Mouse (Mus musculus) Muller cell, postnatal 12 days (primary cell): ENCODE measurements around the gene Pdcd2l.
"Not testable (repeated sequence)": the region's sequence is repeated elsewhere in the genome, so short reads cannot be mapped to it uniquely, and the experiment has no call there.

Experiments used
- DNase-seq: peaks from one replicate; pipeline ENCODE4 v3.0.0-alpha.2; 2015; ENCODE audit errors: inconsistent ontology term

Gene Pdcd2l

DNA sequence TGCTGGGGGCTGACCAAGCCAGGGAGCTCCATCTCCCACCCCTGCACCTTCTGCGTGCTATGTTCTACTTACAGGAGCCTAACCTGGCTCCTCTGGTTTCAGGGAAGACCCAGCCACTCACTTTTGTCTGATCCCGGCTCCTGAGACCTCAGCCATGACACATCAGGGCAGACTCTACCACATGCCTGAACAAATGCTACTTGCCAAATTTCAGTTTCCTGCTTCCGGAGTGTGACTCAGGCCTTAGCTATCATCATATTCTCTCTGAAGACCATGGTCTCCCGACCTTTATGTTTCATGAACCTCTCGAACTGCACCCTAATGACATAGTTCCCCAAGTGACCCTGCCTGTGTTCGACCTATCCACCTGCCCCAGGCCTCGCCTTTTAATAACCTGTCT lies 16.8 kb upstream of the Pdcd2l start:
- DNase-seq, result no peak

DNA sequence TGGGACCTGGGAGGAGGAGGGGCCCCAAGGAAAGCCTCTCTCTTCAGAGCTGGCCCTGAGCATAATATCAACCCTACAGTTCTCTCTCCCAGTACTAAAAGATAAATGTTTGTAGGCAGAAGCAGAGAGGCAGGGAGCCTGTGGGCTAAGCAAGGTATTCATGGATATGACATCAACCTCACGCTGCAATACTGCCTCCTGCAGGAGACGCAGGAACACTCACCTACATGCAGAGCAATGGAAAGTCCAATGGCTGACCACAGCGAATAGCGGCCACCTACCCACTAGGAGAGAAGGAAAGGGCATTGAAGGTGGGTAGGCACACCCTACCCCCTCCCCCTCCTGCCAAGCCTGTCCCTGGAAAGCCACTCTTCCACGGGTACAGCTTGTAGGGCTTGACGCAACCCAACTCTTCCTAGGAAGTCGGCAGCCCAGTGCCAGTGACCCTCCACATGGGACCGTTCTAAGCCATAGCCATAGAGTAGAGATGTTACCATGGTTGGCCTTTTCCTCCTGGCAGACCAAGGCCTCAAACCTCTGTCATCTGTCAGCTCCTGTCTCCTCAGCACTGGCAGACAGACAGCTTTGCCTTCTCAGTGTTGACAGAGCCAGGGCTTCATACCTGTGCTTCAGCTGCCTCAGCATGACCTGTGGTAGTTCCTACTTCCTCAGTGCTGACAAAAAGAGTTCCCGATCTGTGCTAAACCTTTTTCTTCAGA lies 11.7 kb upstream of the Pdcd2l start:
- no peak for DNase-seq

DNA sequence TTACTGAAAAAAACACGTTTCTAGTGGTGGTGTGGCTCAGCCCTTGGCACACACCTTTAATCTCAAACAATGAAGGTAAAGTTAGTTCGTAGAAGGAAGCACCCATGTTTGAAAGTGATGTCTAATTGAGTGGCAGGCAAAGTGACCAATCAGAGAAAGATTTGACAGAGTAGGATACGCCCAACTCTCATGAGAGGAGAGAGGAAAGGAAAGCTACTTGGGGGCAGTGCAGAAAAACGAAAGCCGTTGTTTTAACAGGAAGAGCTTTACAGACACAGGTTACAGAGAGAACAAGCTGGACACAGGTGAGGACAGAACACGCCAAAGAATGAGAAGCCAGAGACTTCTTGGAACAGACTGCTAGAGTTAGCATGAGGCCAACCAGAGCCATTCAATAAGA lies 9.9 kb upstream of the Pdcd2l start:
- no peak for DNase-seq

DNA sequence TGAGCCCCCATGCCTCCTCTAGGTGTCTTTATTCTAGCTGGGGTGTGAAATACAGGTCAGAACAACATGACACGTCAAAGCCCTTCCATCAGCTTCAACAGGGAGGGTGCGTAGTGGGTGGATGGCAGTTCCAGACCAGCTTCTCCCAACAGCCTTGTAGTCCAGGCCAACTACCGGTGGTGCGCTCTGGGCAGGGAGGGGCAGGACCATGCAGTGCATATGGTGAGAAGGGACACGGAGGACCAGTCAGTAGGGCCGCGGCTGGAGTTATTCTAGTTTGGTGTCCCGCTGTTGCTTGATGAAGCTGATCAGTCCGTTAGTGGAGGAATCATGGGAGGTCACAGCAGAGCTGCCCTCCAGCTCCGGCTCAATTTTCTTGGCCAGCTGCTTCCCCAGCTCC lies 5.7 kb upstream of the Pdcd2l start:
- DNase-seq, result not testable (repeated sequence)

DNA sequence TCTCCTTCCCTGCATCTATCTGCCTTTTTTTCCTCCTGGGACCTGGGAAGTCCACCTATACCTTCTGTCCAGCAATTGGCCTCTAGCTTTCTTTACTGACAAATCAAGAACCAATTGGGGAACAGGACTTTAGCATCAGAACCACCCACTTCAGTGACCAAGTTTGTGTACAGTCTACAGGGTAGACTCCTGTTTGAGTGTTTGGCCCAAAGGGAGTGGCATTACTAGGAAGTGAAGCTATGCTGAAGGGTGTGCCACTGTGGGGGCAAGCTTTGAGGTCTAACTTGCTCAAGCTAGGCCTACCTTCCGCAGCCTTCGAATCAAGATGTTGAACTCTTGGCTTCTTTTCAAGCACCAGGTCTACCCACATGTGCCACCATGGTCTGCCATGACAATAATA lies 4.4 kb upstream of the Pdcd2l start:
- DNase-seq, result no peak

DNA sequence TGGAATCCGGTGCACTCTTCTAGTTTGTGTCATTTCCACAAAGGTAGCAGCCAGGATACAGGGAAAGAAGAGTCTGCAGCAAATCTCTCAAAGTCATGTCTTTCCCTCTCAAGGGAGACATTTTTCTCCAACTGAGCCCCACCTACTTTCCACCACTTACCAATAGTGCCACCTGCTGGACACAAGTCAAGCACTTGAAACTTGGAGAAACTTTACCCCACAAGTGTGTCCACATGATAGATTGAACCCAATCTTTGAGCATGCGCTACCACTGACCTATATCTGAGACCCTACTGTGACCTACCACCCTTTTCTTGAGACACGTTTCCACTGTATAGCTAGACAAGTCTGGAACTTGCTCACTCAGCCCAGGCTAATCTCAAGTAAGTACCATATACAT lies 1.9 kb upstream of the Pdcd2l start:
- peak; percentile 6 for DNase-seq

DNA sequence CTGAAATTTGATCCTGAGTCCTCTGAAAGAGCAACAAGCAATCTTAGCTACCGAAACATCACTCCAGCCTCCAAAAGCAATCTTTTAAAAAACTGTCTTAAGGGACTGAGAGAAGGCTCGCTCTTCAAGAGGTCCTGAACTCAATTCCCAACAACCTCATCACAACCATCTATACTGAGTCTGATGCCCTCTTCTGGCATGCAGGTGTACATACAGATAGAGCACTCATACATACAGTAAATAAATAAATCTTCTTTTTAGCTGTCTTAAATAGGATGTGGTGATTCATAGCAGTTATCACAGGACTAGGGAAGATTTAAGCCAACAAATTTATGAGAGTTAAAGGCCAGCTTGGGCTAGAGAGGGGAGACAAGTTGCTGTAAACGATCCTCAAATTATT lies 829 bp downstream of the Pdcd2l start:
- DNase-seq, result no peak

DNA sequence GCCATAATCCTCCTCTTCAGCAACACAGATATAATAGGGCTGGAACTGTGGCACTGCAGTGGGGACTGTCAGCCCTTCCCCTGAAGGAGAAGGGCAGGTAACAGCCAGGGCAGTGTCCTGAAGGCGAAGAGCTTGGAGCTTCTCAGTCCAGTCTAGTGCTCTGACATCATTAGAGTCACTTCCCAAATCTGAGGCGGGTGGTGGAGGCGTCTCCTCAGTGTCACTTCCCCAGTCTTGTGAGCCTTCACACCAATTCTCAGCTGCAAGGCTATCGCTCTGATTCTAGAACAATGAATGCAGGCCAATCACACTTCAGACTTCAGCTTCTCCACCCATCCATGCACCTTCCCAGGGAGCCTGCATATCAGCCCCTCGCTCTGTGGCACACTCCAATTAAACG lies 3.6 kb downstream of the Pdcd2l start:
- no peak for DNase-seq

DNA sequence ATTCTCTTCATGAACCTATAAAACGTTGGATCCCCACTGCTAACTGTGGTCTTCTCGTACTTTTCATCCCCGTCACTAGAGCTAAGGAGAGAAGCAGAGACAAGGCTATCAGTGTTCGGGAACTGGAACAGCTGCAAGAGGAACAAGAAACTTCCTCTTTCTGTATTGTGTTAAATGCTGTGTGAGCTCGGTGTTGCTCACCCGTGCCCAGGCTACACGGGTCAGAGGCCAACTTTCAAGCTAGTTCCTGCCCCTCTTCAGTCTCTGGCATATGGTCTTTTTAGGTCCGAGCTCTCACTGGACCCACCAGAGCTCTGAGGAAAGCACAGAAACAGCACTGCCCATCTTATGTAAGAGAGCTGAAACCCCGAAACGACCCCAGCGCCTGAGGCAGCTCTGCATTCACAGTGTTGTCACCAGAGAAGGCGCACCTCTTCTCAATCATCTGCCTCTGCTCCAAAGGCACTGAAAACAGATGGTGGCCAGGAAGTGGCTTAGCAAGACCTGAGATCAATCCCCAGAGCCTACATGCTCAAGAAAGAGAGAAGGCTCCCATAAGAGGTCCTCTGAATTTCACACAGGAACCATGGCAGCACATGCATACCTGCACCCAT lies 7.0 kb downstream of the Pdcd2l start:
- no peak for DNase-seq

DNA sequence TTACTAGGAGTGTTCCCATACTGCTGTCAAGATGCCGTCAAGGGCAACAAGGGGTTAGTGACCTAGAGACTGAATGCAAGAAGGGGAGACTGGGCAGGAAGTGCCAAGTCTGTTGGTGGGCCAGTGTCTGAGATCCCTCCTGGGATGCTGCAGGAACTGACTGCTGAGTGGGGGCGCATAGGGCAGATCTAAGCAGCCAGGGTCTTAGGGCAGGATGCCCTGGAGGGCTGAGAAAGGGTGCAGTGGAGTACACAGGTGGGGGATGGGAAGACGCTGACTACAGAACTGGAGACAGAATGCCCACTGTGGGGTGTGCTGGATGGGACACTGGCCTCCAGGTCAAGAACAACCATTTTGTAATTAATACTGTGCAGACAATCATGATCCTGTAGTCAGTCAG lies 12.7 kb downstream of the Pdcd2l start:
- no peak for DNase-seq

DNA sequence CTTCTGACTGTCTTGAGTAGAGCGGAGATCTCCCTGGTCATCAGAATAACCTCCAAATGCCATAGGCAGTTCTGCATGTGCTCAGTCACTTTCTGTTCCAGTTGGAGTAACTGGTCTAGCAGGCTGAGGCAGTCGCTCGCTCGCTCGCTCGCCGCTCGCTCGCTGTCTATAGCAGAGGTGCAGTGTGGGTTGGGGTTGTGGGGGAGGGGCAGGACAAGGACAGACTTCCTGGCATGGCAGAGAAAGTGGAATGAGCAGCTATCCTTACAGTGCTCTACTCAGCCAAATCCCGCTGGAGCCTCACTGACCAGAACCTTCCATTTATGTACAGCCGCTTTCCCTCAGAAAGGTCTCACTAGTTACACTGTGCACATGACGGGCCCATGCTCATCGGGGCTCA lies 13.1 kb downstream of the Pdcd2l start:
- no peak for DNase-seq

DNA sequence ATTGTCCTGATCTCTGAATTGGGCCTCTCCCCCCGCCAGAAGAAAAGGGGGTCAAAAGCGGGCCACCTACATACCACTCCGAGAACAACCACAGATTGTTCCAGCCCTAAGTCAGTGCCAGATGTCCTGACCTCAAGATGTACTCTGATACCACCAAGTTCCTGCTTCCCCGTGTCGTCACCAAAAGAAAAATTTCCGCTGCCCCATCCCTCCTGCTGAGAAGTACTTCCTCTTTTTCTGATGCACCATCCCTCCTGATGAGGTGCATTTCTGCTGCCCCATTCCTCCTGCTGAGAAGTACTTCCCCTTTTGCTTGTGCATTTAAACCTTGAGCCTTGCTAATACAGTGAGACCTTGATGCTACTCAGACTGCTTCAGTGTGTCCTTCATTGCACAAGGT lies 20.2 kb downstream of the Pdcd2l start:
- DNase-seq, result not testable (repeated sequence)

DNA sequence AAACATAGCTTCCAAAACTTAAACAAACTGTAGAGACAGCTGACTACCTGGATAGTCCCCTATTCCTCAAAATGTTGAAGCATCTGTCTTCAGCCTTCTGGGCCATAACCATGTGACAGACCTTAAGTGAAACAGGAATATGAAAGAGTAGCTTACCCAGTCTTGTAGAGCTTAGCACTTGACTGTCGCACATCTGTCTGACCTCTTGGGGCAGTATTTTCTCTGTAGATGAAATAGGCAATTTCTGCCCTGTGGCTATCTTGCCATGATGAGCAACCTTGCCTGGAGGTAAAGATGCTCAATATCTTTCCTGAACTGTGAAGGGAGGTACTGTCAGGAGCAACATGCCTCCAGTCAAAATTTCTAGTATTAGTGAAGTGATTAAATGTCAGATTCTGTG lies 24.2 kb downstream of the Pdcd2l start:
- DNase-seq, result no peak

DNA sequence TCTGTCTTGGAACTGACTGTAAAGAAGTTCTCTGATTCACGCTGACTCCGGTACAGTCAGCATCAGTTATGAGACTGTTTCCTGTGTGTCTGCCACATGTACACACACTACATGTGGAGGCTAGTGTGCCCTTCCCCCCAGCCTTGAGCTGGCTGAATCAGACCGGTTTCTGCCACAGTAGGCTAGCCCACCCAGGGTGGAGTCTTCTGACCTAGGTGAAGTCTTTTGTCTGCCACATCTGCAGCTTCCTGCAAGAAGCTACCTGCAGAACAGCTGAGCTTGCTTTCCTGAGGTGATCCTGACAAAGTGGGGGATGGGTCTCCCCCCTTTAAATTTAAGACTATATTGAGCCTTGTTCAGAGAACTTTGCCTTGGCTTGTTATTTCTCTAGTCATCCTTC lies 27.0 kb downstream of the Pdcd2l start, which contains the start of gene Uba2:
Gene Uba2 (minus strand): TSS at position 146 of the 400 bp plus-strand sequence.
- no peak for DNase-seq

DNA sequence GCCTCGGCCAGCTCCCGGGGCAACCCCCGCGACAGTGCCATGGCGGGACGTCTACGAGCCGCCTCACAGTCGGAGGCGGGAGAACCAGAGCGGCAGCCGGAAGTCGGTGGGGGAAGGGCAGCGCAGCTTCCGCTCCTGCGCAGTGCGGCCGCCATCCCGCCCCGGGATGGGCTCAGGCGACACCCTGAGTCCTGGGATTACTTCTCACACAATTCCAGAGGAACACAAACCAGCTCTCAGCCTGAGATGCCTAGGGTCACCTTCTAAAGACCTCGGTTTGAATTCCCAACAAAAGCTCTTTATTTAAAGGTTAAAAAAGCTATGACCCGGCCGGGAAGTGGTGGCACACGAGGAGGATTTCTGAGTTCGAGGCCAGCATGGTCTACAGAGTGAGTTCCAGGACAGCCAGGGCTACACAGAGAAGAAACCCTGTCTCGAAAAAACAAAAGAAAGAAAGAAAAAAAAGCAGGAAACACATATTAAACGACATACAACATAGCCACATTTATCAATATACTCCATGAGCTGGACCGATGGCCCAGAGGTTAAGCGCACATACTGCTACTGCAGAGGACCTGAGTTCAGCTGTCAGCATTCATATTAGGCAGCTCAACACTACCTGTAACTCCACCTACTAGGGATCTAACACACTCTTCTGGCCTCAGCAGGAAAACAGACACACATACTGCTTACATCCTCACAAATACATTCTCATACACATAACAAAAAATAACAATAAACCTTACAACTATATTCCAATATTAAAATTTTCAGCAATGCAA lies 27.8 kb downstream of the Pdcd2l start:
- peak; percentile 92 for DNase-seq

DNA sequence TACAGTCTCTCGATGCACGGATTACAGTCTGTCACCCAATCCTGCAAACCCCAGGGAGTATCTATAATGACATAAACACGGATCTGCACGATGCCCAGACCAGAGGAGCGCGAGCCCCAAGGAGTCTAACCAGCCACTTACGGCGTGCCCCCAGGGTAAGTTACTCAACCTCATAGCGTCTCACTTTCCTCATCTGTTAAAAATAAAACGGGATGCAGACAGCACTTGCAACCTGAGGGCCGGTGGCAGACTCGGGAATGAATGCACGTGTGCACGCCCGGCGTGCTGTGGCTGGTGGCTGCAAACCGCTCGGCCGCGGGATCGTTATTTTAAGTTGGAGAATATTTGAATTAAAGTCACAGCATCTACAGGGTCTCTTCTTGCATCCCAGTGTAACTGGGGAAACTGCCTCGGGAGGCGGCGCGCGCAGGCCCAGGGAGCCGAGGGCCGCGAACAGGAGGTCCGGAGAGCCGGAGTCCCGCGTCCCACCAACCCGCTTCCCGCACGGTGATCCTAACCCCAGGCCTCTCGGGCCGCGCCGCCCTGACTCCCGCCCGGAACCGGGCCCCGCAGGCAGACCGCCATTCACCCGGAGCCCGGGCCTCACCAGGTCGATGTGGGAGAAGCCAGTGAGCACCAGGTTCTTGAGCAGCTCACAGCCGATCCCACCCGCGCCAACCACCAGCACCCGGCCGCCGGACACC lies 28.5 kb downstream of the Pdcd2l start:
- DNase-seq, result peak; percentile 46

DNA sequence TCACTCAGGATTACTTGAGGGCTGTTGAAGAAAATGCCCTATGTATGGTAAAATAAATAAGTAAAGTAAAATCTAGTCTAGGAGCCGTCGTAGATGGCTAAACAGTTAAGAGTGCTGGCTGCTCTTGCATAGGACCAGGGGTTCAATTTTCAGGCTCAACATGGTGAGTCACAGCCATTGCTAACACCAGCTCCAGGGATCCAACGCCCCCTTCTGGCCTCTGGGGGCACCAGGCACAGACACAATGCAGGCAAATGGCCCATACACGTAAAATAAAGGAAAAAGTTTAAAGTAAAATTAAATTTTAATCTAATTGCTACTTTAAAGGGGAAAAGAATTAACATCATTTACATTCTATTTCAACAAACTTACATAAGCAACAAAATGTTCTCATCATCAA lies 29.6 kb downstream of the Pdcd2l start:
- peak; percentile 54 for DNase-seq

DNA sequence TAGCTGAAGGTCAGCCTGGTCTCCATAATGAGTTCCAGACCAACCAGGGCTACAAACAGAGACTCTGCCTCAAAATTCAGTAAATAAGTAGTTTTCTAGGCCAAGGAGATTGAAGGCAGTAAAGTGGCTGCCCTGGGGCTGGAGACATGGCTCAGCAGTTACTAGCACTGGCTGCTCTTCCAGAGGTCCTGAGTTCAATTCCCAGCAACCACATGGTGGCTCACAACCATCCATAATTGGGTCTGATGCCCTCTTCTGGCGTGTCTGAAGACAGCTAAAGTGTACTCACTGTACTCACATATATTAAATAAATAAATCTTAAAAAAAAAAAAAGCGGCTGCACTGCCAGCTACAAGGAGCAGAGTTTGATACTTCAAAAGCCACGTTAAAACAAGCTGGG lies 30.5 kb downstream of the Pdcd2l start:
- DNase-seq, result no peak

DNA sequence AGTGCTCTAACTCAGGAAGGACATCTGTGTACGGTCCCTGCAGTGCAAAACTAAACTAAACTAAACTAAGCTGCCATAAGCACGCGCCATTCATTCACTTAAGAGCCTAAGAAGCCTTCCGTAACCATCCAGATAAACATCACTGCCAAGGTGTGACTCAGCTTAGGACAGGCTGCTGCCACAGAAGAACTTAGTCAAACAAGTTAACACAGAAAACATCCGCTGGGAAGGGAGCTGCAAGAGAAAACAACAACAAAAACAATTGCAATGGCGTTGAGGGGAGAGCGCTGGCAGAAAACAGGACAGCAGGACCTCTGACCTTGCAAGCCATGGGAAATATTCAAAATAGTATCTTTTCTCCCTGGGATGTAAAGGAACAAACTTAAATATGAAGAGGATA lies 31.8 kb downstream of the Pdcd2l start:
- no peak for DNase-seq

DNA sequence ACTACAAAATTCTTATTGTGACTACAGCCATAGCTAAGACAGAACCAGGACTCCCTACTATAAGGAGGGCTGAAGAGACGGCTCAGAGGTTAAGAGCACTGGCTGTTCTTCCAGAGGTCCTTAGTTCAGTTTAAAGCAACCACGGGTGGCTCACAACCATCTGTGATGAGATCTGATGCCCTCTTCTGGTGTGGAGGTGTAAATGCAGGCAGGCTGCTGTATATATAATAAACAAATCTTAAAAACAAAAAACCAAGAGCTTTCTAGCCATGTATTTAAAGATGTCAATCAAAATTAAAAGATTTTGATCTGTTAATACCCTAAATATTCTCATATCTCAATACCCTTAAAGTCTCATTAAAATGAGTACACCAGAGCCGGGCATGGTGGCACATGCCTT lies 37.3 kb downstream of the Pdcd2l start:
- no peak for DNase-seq

DNA sequence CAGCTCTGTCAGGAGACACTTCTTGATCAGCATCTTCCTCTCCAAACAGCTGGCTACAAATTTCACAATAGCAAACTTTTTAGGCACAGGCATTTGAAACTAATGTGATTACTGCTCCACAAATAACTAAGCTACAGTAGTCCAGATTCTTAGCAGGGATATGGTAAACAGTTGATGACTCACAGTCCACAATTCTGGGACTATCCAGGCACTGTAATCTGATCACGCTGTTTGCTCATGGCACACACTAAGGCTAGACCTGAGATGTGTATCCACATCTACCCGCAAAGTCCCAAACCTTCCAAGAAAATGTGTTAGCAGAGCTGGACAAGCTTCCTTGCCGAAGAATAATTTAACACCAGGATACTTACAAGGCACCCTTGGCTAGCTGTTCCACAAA lies 38.5 kb downstream of the Pdcd2l start:
- peak; percentile 25 for DNase-seq

DNA sequence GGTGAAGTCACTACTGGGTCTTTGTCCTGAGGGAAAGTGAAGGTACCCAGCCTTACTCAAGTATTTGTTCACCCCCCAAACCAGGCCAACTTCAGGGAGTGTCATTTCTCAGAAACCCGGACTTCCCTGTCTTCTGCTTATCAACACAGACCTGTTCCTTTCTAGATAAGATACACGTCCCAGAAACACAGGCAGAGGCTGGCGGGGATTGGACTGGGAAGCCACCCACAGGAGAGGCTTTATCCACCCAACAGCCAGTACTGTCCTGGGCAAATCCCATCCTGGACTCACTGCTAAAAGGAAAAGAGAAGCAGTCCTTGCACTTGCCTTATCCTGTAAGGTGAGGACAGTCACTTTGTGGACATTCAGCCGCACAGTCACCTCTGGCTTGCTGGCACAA lies 49.3 kb downstream of the Pdcd2l start:
- DNase-seq, result no peak
